Mouse (Mus musculus): ENCODE data around the gene Sorbs1. TPM values are rescaled to one million over a fixed set of nuclear protein-coding genes. Genes with fewer than 3 reads are reported as not detected.

Sorbs1 gene
- 67.4 and 71.1 TPM in 2 replicates for polyA plus RNA-seq (2012; rRNA removed)

DNA sequence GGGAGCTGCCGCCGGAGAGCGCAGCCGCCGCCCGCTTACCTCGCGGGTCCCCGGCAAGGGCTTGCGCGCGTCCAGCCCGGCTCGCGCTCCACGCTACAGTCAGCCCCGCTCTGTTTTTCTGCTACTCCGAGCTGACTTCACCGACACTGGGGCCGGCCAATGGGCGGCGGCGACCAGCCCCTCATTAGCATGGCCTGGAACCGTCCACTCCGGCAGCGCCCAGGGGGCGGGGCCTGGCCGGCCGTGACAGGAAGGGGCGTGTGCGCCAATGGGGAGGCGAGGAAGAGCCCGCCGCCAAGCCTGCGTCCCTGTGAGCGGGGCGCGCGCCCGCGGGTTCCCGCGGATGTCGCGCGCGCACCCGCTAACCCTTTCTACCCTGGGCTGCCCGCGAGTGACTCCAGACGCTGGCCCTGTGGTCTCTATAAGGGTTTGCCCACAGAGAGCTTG is at the start of gene Sorbs1:
TSS of gene Sorbs1 (minus strand) at position 148 of the 447 bp plus-strand sequence.

GRCm38 (mm10) chr19:40271308-40271892 is 242.2 kb downstream of the Sorbs1 start, which contains the start of gene Pdlim1:
Pdlim1 (minus strand) TSS chr19:40271842.

Other genes with a start within 250 kb of the Sorbs1 start
- 9.4 and 10.3 TPM in 2 replicates for gene Pdlim1, start 241.9 kb downstream of the Sorbs1 start, polyA plus RNA-seq (2012; rRNA removed)
- gene Aldh18a1, start 74.7 kb upstream of the Sorbs1 start, polyA plus RNA-seq (2012; rRNA removed), result 54.7 and 57.8 TPM in 2 replicates
- 21.4 and 22.1 TPM in 2 replicates for gene Tctn3, start 98.5 kb upstream of the Sorbs1 start, polyA plus RNA-seq (2012; rRNA removed)
- gene Entpd1, start 98.6 kb upstream of the Sorbs1 start, polyA plus RNA-seq (2012; rRNA removed), result 7.0 and 9.9 TPM in 2 replicates
- 0.17 and 0.32 TPM in 2 replicates for gene Cc2d2b, start 235.0 kb upstream of the Sorbs1 start, polyA plus RNA-seq (2012; rRNA removed)

Data from central nervous system, embryonic 18 days (tissue).